Mouse (Mus musculus) adipocyte (in vitro differentiated cells): ENCODE measurements around the gene Gm10644.

Source experiments
- DNase-seq: peaks from one replicate; pipeline ENCODE4 v3.0.0-alpha.2; 2016; ENCODE audit warnings: low spot score

The Gm10644 gene

DNA sequence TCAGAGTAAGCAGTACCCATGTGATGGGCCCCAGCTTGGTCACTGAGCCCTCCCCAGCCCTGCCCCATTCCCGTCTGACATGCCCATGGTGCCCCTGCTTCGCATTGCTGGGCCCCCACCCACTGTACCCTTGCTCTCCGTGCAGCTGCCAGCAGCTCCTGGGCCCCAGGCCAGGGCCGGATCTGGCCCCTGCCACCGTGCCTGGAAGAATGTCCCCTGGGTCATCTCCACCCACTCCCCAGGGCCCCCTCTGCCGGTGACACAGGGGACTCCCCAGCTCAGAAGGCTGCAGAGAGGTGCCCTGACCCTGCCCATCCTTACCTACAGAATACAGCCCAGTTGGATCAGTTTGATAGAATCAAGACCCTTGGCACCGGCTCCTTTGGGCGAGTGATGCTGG lies 25.8 kb upstream of the Gm10644 start:
- no peak for DNase-seq

DNA sequence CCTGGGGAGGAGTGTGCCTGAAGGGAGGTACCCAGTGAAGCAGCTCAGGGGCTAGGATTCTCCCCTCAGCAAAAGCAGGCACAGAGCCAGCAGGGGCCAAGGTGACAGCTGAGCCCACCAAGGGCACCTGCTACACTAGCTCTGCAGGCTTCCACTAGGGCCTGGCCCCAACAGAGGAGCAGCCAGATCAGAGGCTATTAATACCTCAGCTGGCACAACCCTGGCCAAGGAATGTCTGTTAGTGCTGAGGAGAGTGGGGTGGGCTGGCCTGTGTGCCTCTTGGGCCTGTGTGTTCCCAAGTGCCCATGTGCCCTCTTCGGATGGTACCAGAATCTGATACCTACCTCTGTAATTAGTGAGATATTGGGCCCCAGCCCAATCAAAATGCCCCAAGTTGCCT lies 25.2 kb upstream of the Gm10644 start:
- DNase-seq = no peak

DNA sequence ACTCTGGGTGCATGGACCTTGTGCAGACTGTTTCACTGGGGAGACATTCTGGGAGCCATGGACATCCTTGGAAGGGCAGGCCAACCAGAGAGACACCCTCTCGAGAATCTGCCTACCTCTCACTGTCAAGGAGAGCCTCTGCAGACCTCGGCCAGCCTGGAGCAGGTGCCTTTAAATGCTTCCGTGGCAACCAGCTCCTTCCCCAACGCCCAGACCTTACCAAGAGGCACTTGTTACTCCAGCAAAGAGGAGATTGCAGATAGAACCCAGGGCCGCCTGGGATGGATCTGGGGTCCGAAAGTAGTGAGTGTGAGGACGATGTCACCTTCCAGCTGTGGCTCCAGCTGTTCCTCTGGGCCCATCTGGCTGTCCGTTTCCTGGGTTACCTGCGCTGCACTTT lies 23.2 kb upstream of the Gm10644 start:
- DNase-seq = no peak

DNA sequence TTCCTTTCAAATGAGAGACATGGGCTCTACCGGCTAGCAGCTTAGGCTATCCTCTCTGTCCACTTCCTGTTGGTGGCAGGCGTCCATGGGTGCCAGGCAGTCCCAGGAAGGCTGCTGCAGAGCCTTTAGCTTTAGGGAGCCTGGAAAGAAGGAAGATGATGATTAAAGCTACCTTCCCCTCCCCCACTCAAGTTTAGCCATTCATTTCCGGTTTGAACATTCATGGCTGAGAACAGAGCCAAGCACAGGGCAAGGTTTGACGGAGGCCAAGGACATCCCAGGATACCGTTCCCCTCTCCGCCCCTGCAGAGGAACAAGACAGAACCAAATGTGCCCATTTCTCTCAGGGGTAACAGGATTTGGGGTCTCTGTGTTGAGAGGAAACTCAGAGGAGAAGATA lies 22.6 kb upstream of the Gm10644 start:
- DNase-seq = no peak

DNA sequence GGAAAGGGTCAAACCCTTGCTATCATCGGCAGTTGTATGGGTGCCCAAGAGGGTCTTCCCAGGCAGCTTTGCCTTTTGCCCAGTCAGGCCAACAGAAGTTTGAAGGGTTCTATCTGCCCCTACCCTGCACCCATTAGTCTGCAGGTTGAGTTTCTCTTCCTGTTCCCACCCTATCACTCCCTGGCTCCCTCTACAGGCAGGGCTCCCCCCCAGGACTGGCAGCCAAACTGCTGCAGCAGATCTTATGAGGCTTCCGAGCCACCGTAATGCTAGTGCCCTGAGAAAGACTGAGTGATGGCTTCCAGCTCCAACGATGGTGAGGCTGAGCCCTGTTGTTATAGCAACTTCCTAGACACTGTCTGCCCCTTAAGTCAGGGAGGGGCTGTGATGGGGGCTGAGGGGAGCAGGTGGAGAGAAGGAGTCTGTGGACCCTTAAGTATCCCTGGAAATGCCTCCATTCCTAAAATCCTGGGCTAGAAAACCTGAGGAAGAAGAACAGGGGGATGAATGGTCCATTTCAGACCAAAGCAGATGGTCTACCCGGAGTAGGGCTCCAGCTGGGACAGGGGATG lies 21.9 kb upstream of the Gm10644 start:
- DNase-seq = no peak

DNA sequence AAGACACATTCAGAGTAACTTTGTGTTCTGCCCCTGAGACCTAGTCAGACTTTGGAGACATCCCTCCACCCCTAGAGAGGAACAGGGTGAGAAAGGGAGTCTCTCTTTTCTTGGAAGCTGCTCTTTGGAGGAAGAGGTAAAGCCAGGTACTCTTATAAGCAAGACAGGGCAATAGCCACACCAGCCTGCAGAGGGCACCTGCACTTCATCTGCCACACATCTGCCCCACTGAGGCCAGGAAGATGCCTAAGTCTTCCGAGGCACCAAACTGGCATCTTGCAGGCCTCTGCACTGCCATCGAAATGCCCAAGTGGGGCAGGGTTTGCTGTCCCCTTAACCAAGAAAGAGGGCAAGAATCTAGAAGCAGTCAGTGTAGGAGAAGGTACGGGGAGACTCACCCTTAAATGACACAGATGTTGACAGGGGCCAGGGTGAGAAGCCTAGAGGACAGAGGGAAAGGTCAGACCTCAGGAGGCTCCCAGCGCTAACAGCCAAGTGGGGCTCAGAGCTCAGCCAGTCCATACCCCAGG lies 21.2 kb upstream of the Gm10644 start:
- DNase-seq = no peak

DNA sequence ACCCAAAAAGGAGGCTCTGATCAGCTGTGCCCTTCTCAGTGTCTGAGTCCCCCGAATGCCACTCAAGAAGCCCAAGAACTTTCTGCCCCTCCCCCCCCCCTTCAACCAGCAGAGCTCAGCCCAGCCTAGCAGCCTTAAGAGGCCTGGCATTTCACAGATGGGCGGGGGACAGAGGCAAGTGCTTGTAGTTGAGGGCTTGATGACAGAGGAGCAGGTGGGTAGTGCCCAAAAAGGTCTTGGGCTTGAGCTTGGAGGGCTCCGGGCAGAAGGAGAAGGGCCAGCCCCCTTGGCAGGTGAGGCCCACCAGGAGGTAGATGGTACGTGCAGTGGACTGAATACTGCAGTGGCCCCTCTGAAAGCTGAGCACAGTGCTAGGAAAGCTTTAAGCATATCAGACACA lies 19.5 kb upstream of the Gm10644 start:
- no peak for DNase-seq

DNA sequence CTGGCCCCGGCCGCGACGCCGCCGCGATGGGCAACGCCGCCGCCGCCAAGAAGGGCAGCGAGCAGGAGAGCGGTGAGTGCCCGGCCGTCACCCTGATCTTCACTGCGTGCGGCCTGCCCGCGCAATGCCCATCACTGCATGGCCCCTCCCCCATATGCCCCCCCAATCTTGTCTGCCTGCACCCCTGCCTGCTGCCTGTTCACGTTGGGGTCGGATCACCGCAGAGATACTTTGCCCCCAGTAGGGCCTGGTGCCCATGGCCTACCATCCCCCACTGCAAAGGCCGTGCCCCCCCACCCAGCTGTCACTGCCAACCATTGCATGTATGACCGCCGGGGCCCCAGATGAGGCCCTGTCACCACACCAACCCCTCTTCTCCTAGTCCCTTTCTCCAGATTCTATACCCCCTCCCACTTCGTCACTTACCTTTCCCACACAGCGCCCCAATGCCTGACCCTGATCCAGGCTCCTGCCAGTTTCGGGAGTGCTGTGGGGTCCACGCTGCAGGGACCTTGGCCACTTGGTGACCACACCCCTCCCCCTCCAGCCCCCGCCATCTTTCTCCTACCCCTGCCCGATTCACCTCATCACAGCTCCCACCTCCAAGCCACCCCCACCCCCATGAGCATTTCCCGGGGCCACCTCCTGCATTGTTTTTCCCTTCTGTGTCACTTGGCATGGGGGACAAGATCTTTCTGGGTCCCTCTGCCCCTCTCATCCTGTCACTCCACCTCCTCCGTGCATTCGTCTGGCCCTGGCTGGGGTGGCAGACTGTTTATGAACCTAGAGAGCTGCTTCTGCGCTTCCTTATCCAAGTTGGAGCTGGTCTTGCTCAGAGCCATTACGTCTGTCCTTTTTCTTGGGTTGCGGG lies 18.4 kb upstream of the Gm10644 start:
- peak; percentile 54 for DNase-seq

DNA sequence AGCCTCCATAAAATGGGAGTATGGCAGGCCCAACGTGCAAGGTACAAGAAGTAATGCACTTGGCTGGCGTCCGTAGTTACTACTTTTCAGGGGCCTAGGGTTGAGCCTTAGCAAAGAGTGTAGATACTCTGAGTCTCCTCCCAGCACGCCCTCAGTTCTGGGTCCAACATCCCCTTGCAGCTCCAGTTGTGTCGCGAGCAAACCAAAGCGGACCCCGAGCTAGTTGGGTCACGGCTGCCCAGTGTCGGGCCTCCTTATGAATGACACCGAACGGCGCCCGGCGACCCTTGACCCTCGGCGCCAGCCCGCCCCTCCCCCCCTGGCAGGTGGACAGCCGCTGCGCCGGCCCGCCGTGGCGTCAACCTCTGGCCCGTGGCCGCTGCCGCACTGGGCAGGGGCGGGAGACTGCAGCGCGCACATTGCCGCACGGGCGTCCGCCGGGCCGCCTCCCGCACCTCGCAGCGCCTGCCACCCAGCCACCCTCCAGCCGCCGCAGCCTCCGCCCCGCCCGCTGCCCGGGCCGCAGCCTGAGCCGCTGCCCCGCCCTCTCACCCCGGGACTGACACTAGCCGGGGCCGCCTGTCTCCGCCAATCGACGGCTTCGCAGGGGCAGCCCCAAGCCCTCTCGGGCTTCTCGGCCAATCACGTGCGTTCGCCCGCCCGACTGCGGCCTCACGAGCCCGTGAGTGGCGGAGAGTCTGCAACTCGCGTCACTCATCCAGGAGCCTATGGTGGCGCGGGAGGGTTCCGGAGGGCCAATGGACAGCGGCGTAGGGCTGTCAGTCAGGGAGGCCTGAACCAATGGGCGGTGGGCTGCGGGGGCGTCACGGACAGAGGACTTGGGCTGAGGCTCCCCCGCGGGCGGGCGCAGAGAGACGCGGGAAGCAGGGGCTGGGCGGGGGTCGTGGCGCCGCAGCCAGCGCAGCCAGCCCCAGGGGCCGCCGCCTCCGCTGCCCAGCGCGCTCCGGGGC lies 17.4 kb upstream of the Gm10644 start, which contains the start of gene Prkaca:
Prkaca (plus strand) TSS at position 844 of the 971 bp plus-strand sequence.
- peak; percentile 99 for DNase-seq

DNA sequence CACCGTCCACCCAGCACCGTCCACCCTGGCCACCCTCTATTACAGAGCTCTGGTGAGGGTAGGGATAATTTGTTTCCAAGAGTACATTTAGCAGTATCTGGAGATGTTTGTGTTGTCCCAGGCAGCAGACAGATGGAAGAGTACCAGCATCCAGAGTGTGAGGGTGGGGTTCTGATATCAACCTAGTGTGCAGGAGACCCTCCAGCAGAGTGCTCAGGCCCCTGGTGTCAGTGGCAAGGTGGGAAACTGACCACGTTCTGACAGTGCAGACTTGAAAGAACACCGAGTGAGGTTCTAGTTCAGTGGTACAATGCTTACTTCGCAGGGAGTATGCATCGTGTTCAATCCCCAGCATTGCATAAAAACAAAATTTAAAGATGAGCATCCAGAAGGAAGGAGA lies 16.7 kb upstream of the Gm10644 start:
- DNase-seq = no peak

DNA sequence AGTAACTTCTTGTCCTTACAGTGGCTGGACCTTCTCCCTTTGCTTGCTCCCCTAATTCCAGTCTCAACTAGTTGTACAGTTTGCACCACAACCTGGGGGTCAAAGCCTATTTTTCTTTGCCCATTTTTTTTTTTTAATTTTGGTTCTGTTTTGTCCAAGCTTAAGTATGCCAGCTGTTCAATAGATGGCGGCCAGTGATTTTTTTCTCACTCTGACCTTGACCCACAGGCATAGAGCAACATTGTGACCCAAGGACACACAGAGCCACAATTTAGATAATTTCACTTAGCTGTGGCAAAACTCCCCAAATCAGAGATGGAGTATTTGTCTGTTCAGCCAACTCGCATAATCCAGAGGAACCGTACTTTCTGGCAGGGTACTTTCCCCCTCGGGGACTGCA lies 16.1 kb upstream of the Gm10644 start:
- DNase-seq = no peak

DNA sequence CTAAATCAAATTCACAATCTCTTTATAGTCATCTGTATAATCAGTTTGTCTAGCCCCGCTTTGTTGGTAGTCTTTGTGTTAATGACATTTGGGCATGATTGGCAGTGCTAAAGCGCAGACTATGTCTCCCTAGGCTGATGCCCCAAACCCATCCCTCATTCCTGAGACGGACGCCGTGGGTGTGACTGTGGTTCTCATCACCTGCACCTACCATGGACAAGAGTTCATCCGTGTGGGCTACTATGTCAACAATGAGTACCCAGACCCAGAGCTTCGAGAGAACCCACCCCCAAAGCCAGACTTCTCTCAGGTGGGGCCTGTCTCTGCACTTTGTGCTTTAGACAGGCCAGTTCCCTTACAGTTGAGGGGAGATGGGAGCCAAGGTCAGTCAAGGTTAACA lies 12.7 kb upstream of the Gm10644 start:
- no peak for DNase-seq

DNA sequence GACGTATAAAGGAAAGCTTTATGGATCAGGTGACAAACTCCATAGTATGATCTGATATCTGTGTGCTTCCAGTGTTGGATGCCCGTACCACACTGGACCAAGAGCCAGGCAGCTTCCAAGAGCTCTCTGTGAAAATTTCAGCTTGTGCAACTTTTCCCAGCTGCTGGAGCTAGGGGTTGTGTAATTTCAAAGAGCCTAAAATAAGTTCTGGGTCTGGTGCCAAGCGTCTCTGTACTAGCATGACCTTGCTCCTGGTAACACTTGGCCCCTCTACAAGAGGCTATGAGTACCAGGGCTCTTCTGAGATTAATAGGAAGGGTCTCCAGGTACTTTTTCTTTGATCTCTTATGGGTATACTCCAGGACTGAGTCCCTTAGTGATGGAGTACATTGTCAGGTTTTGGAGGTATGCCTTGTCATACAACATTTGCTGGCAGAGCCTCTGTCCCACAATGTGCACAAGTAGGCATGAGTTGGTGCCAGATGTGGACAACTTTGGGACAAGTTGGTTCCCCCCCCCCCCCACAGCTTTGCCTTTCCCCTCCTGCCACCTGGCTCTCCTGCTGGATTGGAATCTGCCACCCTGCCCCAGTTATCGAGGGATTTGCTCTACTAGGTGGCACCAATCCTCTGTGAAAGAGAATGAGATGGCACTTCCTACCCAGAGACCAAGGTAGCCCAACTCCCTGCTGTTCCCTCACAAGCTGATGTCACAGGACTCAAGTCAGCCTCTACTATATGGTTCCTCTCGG lies 9.2 kb upstream of the Gm10644 start:
- peak; percentile 100 for DNase-seq

DNA sequence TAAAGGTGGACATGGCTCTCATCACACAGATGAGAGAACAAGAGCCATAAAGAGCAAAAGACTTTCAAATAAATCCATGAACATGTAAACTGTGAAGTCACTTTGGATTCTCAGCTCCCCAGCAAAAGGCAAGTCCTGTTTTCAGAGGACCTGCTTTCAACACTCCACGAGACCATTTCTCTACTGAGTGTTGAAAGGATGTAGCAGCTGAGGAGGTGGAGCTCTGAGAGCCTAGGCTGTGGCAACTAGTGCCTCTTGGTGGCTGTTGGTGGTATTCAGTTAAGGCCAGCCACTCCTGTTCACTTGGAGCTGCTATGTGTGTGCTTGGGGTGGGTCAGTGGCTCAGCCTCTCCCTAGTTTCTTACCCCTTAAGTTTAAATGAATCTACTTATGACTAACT lies 1.8 kb upstream of the Gm10644 start:
- peak; percentile 73 for DNase-seq

DNA sequence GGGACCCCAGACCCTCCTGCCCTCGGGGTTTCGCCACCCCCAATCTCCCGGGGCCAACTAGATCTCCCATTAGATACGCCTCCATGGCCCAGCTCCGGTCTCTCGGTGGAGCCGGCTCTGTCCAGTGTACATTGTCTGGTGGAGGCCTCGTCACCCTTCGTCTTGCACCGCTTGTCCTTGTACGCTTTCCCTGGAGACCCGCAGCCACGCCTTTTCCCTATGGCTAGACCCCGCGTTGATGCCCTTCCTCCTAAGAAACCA lies 883 bp upstream of the Gm10644 start:
- DNase-seq = no peak

DNA sequence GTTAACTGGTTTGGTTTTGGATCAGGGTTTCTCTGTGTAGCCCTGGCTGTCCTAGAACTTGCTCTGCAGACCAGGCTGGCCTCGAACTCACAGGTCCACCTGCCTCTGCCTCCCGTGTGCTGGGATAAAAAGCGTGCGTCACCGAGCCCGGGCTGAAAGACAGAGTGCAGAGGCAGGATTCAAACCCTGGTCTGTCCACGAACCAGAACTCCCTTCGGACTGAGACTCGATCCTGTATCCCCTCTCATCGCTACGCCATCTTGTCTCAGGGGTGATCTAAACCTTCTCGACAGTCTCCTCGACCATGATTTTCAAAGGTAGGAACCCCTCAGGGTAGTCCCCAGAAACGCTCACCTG lies 278 bp downstream of the Gm10644 start:
- DNase-seq = no peak

DNA sequence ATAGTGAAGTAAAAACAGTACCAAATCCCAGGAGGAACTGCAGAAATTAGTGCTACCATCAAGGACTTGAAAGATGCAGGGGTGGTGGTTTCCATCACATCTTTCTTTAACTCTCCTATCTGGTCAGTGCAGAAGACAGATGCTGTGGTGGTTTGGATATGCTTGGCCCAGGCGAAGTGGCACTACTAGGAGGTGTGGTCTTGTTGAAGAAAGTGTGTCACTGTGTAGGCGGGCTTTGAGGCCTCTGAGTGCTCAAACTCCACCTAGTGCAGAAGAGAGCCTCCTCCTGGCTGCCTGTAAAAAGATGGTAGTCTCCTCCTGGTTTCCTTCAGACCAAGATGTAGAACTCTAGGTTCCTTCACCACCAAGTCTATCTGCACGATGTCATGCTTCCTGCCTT lies 9.5 kb downstream of the Gm10644 start:
- DNase-seq = no peak

DNA sequence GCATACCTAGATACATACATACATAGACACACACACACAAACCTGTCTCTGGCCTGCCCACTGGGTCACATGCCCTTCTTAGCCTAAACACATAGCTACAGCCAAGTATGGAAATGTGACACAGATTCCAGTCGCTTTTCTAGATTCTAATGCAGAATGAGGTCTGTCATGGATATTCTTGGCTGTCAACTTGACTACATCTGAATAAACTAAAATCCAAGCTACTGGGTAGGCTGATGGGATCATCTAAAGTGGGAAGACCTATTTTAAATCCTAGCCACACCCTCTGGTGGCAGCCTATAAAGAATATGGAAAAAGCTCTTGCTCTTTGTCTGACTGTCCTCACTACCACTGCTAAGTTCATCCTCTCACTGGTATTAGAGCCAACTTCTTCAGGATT lies 12.6 kb downstream of the Gm10644 start:
- DNase-seq = no peak

DNA sequence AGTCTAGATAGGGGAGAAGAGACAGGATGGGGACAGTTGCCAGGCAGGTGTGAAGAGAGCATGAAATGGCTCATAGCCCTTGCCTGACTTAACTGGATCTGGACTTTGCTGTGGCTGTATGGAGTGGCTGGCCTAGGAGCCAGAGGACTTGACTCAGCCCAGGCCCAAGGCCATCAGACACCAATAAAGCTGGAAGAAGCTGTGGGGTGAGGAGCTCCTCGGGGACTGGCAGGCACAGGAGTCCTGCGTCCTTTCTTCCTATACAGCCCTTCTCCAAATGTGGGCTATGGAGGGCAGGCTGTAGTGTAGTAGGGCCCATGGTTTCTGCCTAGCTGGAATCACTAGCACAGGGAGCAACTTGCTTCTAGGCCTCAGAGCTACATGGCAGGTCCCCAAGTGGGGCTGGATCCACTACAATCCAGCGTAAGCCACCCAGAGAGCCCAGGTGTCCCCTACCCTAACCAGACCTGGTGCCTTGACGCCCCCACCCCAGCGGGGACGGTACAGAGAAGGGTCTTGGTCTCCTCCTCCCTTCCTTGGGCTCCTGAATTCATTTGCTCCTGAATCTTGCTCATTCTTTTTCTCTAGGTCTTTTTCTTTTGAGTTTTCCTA lies 13.8 kb downstream of the Gm10644 start:
- no peak for DNase-seq

DNA sequence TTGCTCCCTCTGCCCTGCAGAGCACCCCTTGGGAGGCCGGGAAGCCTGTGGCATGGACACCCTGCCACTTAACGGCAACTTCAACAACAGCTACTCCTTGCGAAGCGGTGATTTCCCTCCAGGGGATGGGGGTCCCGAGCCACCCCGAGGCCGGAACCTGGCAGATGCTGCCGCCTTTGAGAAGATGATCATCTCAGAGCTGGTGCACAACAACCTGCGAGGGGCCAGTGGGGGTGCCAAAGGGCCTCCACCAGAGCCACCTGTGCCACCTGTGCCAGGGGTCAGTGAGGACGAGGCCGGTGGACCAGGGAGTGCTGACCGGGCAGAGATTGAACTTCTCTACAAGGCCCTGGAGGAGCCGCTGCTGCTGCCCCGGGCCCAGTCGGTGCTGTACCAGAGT lies 16.7 kb downstream of the Gm10644 start:
- no peak for DNase-seq

DNA sequence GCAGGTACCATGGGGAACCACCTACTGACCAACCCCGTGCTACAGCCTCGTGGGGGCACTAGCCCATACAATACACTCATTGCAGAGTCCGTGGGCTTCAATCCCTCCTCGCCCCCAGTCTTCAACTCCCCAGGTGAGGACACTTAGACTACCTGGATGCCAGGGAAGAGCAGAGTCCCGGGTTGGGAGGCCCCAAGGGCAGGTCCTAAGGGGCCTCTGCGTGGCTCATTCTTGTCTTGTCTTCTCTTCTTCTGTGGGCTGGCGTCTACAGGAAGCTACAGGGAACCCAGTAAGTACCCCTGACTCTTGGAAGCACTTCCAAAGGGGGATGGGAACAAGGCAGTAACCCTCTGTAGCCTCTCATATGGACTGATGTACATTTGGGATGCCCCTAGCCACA lies 17.4 kb downstream of the Gm10644 start:
- no peak for DNase-seq

DNA sequence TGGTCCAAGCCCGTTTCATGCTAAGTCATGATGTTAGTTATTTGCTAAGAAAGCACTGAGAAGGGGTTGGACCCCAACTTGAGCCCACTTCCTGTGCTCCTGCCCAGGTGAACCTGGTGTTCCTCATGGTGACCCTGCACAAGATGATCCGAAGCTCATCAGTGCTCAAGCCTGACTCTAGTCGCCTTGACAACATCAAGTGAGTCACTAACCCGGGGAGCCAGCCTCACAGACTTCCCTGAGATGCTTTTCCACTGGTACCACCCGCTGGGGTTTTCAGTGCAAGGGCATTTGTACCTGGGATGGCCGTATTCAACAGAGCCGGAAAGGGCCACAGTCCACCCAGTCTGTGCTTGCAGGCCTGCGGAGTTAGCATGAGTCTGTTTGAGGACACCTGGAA lies 19.6 kb downstream of the Gm10644 start:
- DNase-seq = no peak
